Mouse (Mus musculus): ENCODE data around the gene Dtnb.

Dtnb gene

GRCm38 (mm10) chr12:3806703-3807547, 234.7 kb downstream of the Dtnb start:
- peak; percentile 41 for DNase-seq (ENCODE audit: low spot score)

- peak; percentile 41 for DNase-seq (ENCODE audit: low spot score)
Observed at GRCm38 (mm10) chr12:3807548-3808395, 235.6 kb downstream of the Dtnb start.

- DNase-seq (ENCODE audit: low spot score) = no peak
Observed at GRCm38 (mm10) chr12:3808396-3808981, 236.3 kb downstream of the Dtnb start.

- no peak for DNase-seq (ENCODE audit: low spot score)
Observed at GRCm38 (mm10) chr12:3809520-3810180, 237.5 kb downstream of the Dtnb start.

GRCm38 (mm10) chr12:3810455-3810854, 238.3 kb downstream of the Dtnb start:
- DNase-seq (ENCODE audit: low spot score) = no peak

- DNase-seq (ENCODE audit: low spot score) = no peak
Observed at GRCm38 (mm10) chr12:3811596-3811995, 239.4 kb downstream of the Dtnb start.

GRCm38 (mm10) chr12:3812251-3812650, 240.1 kb downstream of the Dtnb start:
- DNase-seq (ENCODE audit: low spot score) = no peak

- no peak for DNase-seq (ENCODE audit: low spot score)
Observed at GRCm38 (mm10) chr12:3813138-3813537, 241.0 kb downstream of the Dtnb start.

GRCm38 (mm10) chr12:3815386-3815785, 243.2 kb downstream of the Dtnb start:
- no peak for DNase-seq (ENCODE audit: low spot score)

- no peak for DNase-seq (ENCODE audit: low spot score)
Observed at GRCm38 (mm10) chr12:3817033-3817432, 244.9 kb downstream of the Dtnb start.

GRCm38 (mm10) chr12:3817566-3817965, 245.4 kb downstream of the Dtnb start:
- DNase-seq (ENCODE audit: low spot score) = no peak

- DNase-seq (ENCODE audit: low spot score) = no peak
Observed at GRCm38 (mm10) chr12:3819899-3820298, 247.7 kb downstream of the Dtnb start.

- peak; percentile 54 for DNase-seq (ENCODE audit: low spot score)
Observed at GRCm38 (mm10) chr12:3823408-3823807, 251.2 kb downstream of the Dtnb start.

GRCm38 (mm10) chr12:3824906-3825713, 252.9 kb downstream of the Dtnb start:
- DNase-seq (ENCODE audit: low spot score) = no peak

GRCm38 (mm10) chr12:3825714-3826080, 253.5 kb downstream of the Dtnb start:
- no peak for DNase-seq (ENCODE audit: low spot score)

GRCm38 (mm10) chr12:3827771-3828170, 255.6 kb downstream of the Dtnb start:
- DNase-seq (ENCODE audit: low spot score) = no peak
